Mouse (Mus musculus) limb, embryonic 14.5 days (tissue): ENCODE results near the gene Ilk. TPM values are rescaled to one million over a fixed set of nuclear protein-coding genes. Genes with fewer than 3 reads are reported as not detected.

Source experiments
- ATAC-seq: fragments of 200-750 bp; cut with Nextera tagmentation; 2 replicates; pipeline ENCODE4 v1.8.0; 2017; ENCODE audit warnings: low read depth, moderate number of reproducible peaks, moderate TSS enrichment; ENCODE audit not compliant: low FRiP score
- DNase-seq: peaks from one replicate; pipeline ENCODE4 v3.0.0-alpha.2; 2015; ENCODE audit warnings: low spot score
- H3K27ac ChIP-seq: fragments of 300-500 bp; sonication (generic); replicated peaks from 2 replicates; pipeline ENCODE4 v1.5.1; 2014; ENCODE audit warnings: low read depth, mild to moderate bottlenecking, low read length, moderate library complexity, mixed read lengths
- H3K27me3 ChIP-seq: fragments of 300-500 bp; sonication (generic); 2 replicates; pipeline ENCODE4 v1.6.1; 2014; ENCODE audit warnings: low read length, mixed read lengths; ENCODE audit not compliant: control insufficient read depth, insufficient read depth
- H3K36me3 ChIP-seq: fragments of 300-500 bp; sonication (generic); 2 replicates; pipeline ENCODE4 v1.6.1; 2014; ENCODE audit warnings: mild to moderate bottlenecking, low read length, moderate library complexity, mixed read lengths; ENCODE audit not compliant: control insufficient read depth, insufficient read depth
- H3K4me1 ChIP-seq: fragments of 300-500 bp; sonication (generic); 2 replicates; pipeline ENCODE4 v1.6.1; 2014; ENCODE audit warnings: antibody characterized with exemption, low read length, mixed read lengths; ENCODE audit not compliant: control insufficient read depth, insufficient read depth
- H3K4me2 ChIP-seq: fragments of 300-500 bp; sonication (generic); replicated peaks from 2 replicates; pipeline ENCODE4 v1.6.1; 2014; ENCODE audit warnings: low read depth, mild to moderate bottlenecking, low read length, moderate library complexity; ENCODE audit not compliant: severe bottlenecking
- H3K4me3 ChIP-seq: fragments of 300-500 bp; sonication (generic); replicated peaks from 2 replicates; pipeline ENCODE4 v1.5.1; 2014; ENCODE audit warnings: low read length
- H3K9ac ChIP-seq: fragments of 300-500 bp; sonication (generic); 2 replicates; pipeline ENCODE4 v1.6.1; 2014; ENCODE audit warnings: mild to moderate bottlenecking, low read depth, low read length, moderate library complexity; ENCODE audit not compliant: severe bottlenecking
- H3K9me3 ChIP-seq: fragments of 300-500 bp; sonication (generic); 2 replicates; pipeline ENCODE4 v1.6.1; 2016; ENCODE audit warnings: low read length; ENCODE audit not compliant: control insufficient read depth
- POLR2A ChIP-seq: fragments of 200-500 bp; IDR thresholded peaks from 2 replicates; pipeline ENCODE4 v1.8.0; 2012; ENCODE audit warnings: inconsistent platforms, mild to moderate bottlenecking, moderate library complexity, borderline replicate concordance; ENCODE audit not compliant: insufficient read depth, insufficient read length; ENCODE audit errors: extremely low read depth
- WGBS: fragments of 180-500 bp; shearing (Covaris S2); extraction: QIAGEN DNeasy Blood & Tissue Kit; methylation state at CpG from one replicate; pipeline ENCODE4 v1.1.7; 2014; 5-methylcytosine and 5-hydroxymethylcytosine counted together
- polyA plus RNA-seq, 2 experiments: library from polyadenylated mRNA; depleted of rRNA in 1 of 2; stranded (reverse) in 1 of 2; unstranded in 1 of 2; fragments of >200 nt; fragmentation: Nextera tagmentation in 1 of 2; extraction: Ambion mirVana in 1 of 2; gene quantifications; 2 replicates each; pipeline versions ENCODE4 v1.2.1 to v1.2.3; 2012 to 2014

Ilk gene
- polyA plus RNA-seq, 2 experiments: 333 to 358 TPM

DNA sequence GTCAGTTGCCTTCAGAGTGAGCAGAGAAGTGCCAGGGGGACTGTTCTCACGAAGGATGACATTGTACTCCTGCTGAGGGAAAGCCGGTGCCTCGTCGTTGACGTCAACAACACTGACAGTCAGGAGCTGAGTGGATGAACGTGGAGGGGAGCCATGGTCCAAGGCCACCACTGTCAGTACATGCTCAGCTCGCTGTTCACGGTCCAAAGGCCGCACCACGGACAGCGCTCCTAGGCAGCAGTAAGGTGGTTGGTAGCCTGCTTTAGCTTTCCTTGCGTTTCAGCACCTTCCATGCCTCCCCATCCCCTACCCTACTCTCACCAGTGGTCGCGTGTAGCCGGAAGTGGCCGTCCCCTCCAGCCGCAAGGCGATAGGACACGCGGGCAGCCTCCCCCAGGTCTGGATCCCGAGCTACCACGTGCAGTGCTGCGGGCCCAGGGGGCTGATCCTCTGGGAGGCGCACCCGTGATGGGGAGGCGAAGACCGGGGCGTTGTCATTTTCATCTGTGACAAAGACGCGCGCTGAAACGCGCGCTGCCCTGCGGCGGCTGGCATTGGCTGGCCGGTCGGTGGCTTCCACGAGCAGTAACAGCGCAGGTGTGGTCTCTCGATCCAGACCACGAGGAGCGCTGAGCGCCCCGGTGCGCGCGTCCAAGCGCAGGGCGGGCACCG, 25.6 kb downstream of the Ilk start:
- ATAC-seq (no peak), DNase-seq (no peak)
- no peaks in the 10 kb centered on the region for H3K4me1 ChIP-seq
- no peak overlapping the region; the same call in 1 of the 2 replicates for H3K4me2 ChIP-seq
- no peak overlapping the region for H3K9ac ChIP-seq
- H3K27me3 ChIP-seq: no peaks in the 10 kb centered on the region
- peaks cover 89% of the 10 kb centered on the region for H3K36me3 ChIP-seq
- no peak for TF ChIP-seq POLR2A
- no peaks in the 10 kb centered on the region for H3K9me3 ChIP-seq
- H3K27ac ChIP-seq: no peak overlapping the region
- no peak overlapping the region for H3K4me3 ChIP-seq
- WGBS: 44% methylated on average over 43 of the region's 51 CpGs

DNA sequence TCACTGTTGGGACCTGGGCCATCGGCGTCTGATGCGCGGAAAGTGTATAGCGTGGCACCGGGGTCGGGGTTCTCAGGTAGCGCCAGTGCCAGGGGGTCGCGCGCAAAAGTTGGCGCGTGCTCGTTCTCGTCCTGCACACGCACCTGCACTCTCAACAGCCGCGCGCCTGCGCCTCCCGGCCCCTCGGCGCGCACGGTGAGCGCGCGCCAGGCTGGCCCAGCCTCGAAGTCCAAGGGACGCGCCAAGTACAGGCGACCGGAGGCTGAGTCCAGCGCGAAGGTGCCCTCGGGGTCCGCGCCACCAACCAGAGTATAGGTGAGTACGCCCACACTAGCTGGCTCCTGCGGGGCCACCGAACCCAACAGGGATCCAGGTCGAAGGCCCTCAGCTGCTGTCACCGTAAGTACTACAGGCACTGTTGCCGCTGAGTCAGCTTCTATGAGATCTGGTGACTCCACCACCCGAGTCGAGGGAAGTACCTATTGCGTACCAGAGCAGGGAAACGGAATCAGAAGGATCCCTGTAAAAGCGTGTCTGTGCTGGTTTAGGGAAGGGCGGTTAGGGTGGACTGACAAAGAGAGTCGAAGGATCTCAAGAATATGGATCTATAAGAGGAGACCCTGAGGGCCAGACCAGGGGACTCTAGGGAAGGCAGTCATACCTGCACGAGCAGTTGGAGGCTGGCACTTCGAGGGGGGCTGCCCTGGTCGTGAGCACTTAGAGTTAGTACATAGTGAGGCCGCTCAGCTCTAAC, 26.3 kb downstream of the Ilk start:
- 39% methylated on average over 55 of the region's 55 CpGs for WGBS
- H3K36me3 ChIP-seq: peaks cover 88% of the 10 kb centered on the region
- H3K4me3 ChIP-seq: no peak overlapping the region

DNA sequence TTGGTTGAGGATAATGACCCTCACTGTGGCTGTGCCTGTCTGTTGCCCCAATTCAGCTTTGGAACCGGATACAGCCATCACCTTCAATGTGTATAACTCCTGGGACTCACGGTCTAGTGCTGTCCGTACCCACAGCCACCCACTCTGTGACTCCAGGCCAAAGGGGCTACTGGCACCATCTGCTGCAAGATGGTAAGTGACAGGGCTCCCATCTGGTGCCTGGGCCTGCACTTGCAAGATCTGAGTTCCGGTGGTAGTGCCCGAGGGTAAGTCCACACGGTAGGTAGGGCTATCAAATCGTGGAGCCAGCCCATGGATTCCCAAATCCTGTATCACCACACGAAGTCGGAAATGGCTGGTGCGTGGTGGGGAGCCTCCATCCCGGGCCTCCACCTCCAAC, 27.9 kb downstream of the Ilk start:
- DNase-seq: no peak
- no peak overlapping the region for H3K27ac ChIP-seq
- H3K4me2 ChIP-seq: no peak overlapping the region
- no peak for ATAC-seq
- H3K4me1 ChIP-seq: peaks cover 12% of the 10 kb centered on the region; the same call in 1 of the 2 replicates
- H3K27me3 ChIP-seq: no peaks in the 10 kb centered on the region
- TF ChIP-seq POLR2A: no peak
- H3K9ac ChIP-seq: no peak overlapping the region
- 89% methylated on average over 11 of the region's 11 CpGs for WGBS
- no peaks in the 10 kb centered on the region for H3K9me3 ChIP-seq
- peaks cover 85% of the 10 kb centered on the region for H3K36me3 ChIP-seq
- H3K4me3 ChIP-seq: no peak overlapping the region

More for the DNA sequence above, 26.3 kb downstream of the Ilk start:
- no peaks in the 10 kb centered on the region for H3K27me3 ChIP-seq
- H3K4me2 ChIP-seq: no peak overlapping the region; the same call in 1 of the 2 replicates
- no peak overlapping the region for H3K27ac ChIP-seq
- TF ChIP-seq POLR2A: no peak
- ATAC-seq (no peak), DNase-seq (no peak)
- H3K9ac ChIP-seq: no peak overlapping the region
- 0 out of 2 replicates have a peak, but pooled peaks cover 2% of the 10 kb centered on the region for H3K4me1 ChIP-seq
- H3K9me3 ChIP-seq: no peaks in the 10 kb centered on the region

DNA sequence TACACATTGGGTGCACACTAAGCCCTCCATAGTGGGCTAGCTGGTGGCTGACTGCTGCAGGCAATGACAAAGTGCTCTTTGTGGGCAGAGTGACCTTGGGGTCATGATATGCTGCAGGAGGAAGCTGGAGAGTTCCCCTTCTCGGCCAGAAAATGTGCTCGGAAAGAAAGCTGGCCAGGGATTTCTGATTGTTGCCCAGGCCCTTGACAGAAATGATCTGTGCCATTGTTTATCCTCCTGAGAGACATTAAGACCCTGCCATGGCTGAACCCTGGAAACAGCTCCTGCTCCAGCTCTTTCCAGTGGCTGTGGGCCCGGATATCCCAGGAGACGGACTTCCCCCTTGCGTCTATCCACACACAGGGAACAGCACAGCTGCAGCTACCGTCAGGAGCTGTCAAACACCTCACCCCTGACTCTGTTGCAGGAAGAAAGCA, 31.4 kb downstream of the Ilk start:
- H3K4me3 ChIP-seq: no peak overlapping the region
- no peak for TF ChIP-seq POLR2A
- no peak overlapping the region for H3K9ac ChIP-seq
- H3K27me3 ChIP-seq: no peaks in the 10 kb centered on the region
- ATAC-seq (peak; percentile 32; the same call in 1 of the 2 replicates), DNase-seq (no peak)
- no peak overlapping the region; the same call in 1 of the 2 replicates for H3K4me2 ChIP-seq
- peak overlapping the region; percentile 44 for H3K27ac ChIP-seq
- peaks cover 18% of the 10 kb centered on the region for H3K4me1 ChIP-seq
- H3K9me3 ChIP-seq: no peaks in the 10 kb centered on the region
- WGBS: 21% methylated on average over 6 of the region's 6 CpGs
- peaks cover 94% of the 10 kb centered on the region for H3K36me3 ChIP-seq

DNA sequence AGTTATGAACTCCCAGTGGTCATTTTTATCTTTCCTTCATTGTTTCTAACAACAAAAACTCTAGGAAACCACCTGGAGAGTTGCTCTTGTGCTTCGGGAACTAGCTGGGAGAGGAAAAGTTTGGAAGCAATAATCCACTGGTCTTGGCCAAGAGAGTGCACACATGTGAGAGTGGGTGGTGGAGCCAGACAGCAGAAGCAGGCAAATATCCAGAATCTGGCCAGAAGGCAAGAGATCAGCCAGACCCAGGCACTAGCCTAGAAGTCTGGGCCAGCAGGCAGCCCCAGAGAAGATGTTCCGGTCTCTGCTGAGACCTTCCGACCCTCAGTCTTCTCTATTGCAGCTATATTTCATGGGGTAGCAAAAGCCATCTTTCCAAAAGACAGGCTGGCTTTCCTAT, 33.6 kb downstream of the Ilk start:
- Histone ChIP-seq H3K36me3 (peaks cover 81% of the 10 kb centered on the region), H3K4me1 (peaks cover 18% of the 10 kb centered on the region), H3K9ac (no peak overlapping the region), H3K27ac (no peak overlapping the region), H3K4me3 (no peak overlapping the region), H3K4me2 (no peak overlapping the region), H3K9me3 (no peaks in the 10 kb centered on the region), H3K27me3 (no peaks in the 10 kb centered on the region)
- WGBS: 84% methylated on average over 3 of the region's 3 CpGs
- DNase-seq (no peak), ATAC-seq (no peak)
- TF ChIP-seq POLR2A: no peak
